Comparison of ENCODE assay signal across 7 mouse cellular contexts in the genomic region with DNA sequence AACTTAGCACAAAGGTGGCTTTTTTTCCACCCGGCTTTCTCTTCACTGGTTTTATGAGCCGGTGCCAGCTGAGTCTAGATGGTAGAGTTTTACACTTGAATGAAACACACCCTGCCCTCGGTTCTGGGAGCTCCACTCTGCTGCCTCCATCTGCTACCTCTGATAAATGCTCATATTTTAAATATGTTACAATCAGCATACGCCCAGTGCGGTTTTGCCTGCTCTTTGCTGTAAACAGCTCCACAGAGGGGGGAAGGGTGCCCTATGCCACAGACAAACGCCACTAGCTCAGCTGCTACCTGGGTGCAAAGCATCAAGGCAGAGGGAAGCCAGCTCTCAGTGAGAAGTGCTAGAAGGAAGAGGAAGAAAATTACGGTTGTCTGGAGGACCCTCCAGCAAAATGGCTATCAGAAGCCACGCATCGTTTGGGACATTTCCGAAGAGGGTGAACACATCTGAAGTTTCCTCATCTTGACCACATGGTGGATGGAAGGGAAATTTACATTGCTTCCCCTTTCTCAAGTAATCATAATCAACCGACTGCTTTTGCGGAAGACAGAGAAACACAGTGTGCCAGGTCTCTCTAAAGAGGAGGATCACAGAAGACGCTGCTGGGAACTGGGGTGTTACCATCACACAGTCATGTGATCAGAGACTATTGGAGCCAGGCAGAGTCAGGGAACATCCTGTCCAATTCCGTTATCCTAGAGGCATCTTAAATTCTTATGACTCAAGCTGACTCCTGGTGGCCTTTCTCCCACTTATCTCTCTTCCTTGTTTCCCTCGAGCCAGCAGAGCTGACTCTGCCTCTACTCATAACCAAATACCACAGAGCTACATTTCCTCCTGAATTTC. TPM values are rescaled to one million over a fixed set of nuclear protein-coding genes. Genes with fewer than 3 reads are reported as not detected.
DNase-seq lines count a peak whose midpoint lies in the region; ATAC-seq and TF ChIP-seq lines count a peak whose summit lies in the region.

No protein-coding gene starts in this region.

- peak; percentile 58; the same call in 1 of the 2 replicates for ATAC-seq in heart, embryonic 15.5 days (replicated peaks; ENCODE audit: insufficient number of reproducible peaks, insufficient read depth, low FRiP score, low read depth)
- no peak for ATAC-seq in midbrain, postnatal 0 days (ENCODE audit: low FRiP score)

- no peak for TF ChIP-seq CTCF in midbrain, postnatal 0 days (IDR thresholded peaks at IDR 0.05)

- peak overlapping the region; percentile 52; the same call in 1 of the 2 replicates for H3K27ac ChIP-seq in heart, embryonic 15.5 days
- no peak overlapping the region for H3K27ac ChIP-seq in midbrain, postnatal 0 days (ENCODE audit: low read depth, low read length)

- H3K4me3 ChIP-seq in heart, embryonic 15.5 days: no peak overlapping the region
- no peak overlapping the region for H3K4me3 ChIP-seq in midbrain, postnatal 0 days (ENCODE audit: low read depth, low read length)

- H3K4me1 ChIP-seq in heart, embryonic 15.5 days (replicated peaks): 0 out of 2 replicates have a peak, but pooled peaks cover 4% of the 10 kb centered on the region
- no peaks in the 10 kb centered on the region for H3K4me1 ChIP-seq in midbrain, postnatal 0 days (ENCODE audit: insufficient read depth, low read length)

- peak overlapping the region; percentile 11; the same call in 1 of the 2 replicates for H3K4me2 ChIP-seq in heart, embryonic 15.5 days
- H3K4me2 ChIP-seq in midbrain, postnatal 0 days (ENCODE audit: low read depth, low read length, poor library complexity, severe bottlenecking): no peak overlapping the region

- no peak overlapping the region for H3K9ac ChIP-seq in heart, embryonic 15.5 days
- no peak overlapping the region for H3K9ac ChIP-seq in midbrain, postnatal 0 days (replicated peaks; ENCODE audit: low read length, poor library complexity, severe bottlenecking)

- no peaks in the 10 kb centered on the region for H3K27me3 ChIP-seq in heart, embryonic 15.5 days
- no peaks in the 10 kb centered on the region for H3K27me3 ChIP-seq in midbrain, postnatal 0 days (ENCODE audit: insufficient read depth, low read length)

- no peaks in the 10 kb centered on the region for H3K36me3 ChIP-seq in heart, embryonic 15.5 days
- no peaks in the 10 kb centered on the region for H3K36me3 ChIP-seq in midbrain, postnatal 0 days (ENCODE audit: insufficient read depth, low read length)

- no peaks in the 10 kb centered on the region for H3K9me3 ChIP-seq in heart, embryonic 15.5 days (replicated peaks)
- no peaks in the 10 kb centered on the region for H3K9me3 ChIP-seq in midbrain, postnatal 0 days (ENCODE audit: low read length)

- 58% methylated on average over 15 of the region's 15 CpGs for WGBS in heart, embryonic 15.5 days
- WGBS in midbrain, postnatal 0 days: 71% methylated on average over 15 of the region's 15 CpGs

- peak; percentile 98 for DNase-seq in 3T3-L1 (ENCODE audit: low read depth, low spot score)
- DNase-seq in CD4-positive helper T cell, adult 2 months (ENCODE audit: low read depth, low spot score): peak; percentile 91
- peak; percentile 59 to 63 for DNase-seq in cerebellum, adult 18-20 months
- DNase-seq in layer of hippocampus, adult 9-11 months: peak; percentile 36
- DNase-seq in midbrain, postnatal 0 days (ENCODE audit: low spot score): peak; percentile 63
- DNase-seq in thymus, postnatal 10 days (ENCODE audit: low spot score in 2 of 2): peak; percentile 87 to 93

RNA-seq across cellular contexts. Expression of a gene that starts 39.6 kb away (rescaled TPM):
- 66.8 and 77.7 TPM in 2 replicates for polyA plus RNA-seq in heart, embryonic 15.5 days (2015; fragmentation: Nextera tagmentation; extraction: Ambion mirVana)
- 30.5 and 53.5 TPM in 2 replicates for total RNA-seq in midbrain, postnatal 0 days (2014; rRNA removed)
- polyA plus RNA-seq in midbrain, postnatal 0 days (2015; fragmentation: Nextera tagmentation; extraction: Ambion mirVana): 163 and 185 TPM in 2 replicates

Comparison
In these comparisons a context has a peak if more than half of its experiments do, and no peak if none do; other contexts are left out.
1. DNase-seq: peak in every context shown above with its lines; median percentile 98 in 3T3-L1; 91 in CD4-positive helper T cell, adult 2 months; 90 in thymus, postnatal 10 days; 63 in midbrain, postnatal 0 days; 61 in cerebellum, adult 18-20 months; 36 in layer of hippocampus, adult 9-11 months.